Mouse (Mus musculus): ENCODE results near the gene Dtnb. TPM values are rescaled to one million over a fixed set of nuclear protein-coding genes. Genes with fewer than 3 reads are reported as not detected.

Gene Dtnb
- polyA plus RNA-seq, 1 experiment from 2014 or later: 36.7 TPM

DNA sequence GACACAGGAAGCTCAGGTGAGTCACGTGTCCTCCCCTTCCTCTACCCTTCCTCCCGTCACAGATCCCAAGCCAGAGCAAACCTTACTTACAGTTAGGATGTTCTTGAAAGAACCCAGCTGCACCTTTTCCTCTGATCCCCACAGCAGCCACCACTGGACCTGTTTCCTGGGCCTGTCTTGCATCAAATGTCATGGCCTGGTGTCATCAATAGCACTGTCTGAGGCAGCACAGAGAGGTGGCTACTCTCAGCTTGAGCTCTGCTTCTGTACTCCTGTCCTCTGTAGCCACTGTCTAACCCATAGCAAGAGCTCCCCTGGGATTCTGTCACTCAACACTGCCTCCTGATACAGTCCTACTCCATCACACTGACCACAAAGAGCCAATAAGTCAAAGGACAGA is 207.5 kb downstream of the Dtnb start:
- no peak for DNase-seq (ENCODE audit: low spot score)
- Histone ChIP-seq H3K9me3 (no peaks in the 10 kb centered on the region), H3K27me3 (ENCODE audit: insufficient read depth, poor library complexity, severe bottlenecking) (no peaks in the 10 kb centered on the region), H3K4me3 (no peak overlapping the region), H3K4me1 (replicated peaks) (peaks cover 54% of the 10 kb centered on the region), H3K27ac (0 out of 2 replicates have a peak overlapping the region, but pooled peaks have one; percentile 1), H3K36me3 (no peaks in the 10 kb centered on the region)
- 85% methylated on average over 2 of the region's 2 CpGs for WGBS

DNA sequence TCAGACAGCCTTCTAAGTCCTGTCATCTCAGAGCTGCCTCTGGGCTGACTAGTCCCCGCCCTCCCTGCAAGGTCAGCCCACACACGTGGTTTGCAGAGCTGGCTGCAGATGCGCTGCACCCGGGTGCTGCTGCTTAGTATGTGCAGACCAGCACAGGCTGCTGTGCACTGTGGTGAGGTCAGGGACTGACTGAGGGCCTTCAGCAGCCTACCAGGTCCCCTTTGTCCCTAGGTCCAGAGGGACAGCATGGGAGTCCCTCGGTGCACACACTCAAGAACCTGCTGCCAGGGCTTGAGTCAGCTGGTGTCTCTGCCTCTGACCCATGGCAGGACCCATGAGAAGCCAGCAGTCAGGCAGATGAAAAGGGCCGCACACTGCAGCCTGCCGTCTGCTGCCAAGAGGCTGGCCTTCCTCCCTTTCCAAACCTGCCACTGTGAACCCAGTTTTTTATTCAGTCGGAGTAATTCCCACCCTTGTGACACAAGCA is 208.3 kb downstream of the Dtnb start:
- DNase-seq (ENCODE audit: low spot score): peak; percentile 77
- Histone ChIP-seq H3K9me3 (no peaks in the 10 kb centered on the region), H3K27me3 (ENCODE audit: insufficient read depth, poor library complexity, severe bottlenecking) (no peaks in the 10 kb centered on the region), H3K27ac (peak overlapping the region; percentile 83), H3K4me1 (replicated peaks) (peaks cover 60% of the 10 kb centered on the region), H3K4me3 (peak overlapping the region; percentile 18; the same call in 1 of the 2 replicates), H3K36me3 (no peaks in the 10 kb centered on the region)
- 10% methylated on average over 8 of the region's 8 CpGs for WGBS

DNA sequence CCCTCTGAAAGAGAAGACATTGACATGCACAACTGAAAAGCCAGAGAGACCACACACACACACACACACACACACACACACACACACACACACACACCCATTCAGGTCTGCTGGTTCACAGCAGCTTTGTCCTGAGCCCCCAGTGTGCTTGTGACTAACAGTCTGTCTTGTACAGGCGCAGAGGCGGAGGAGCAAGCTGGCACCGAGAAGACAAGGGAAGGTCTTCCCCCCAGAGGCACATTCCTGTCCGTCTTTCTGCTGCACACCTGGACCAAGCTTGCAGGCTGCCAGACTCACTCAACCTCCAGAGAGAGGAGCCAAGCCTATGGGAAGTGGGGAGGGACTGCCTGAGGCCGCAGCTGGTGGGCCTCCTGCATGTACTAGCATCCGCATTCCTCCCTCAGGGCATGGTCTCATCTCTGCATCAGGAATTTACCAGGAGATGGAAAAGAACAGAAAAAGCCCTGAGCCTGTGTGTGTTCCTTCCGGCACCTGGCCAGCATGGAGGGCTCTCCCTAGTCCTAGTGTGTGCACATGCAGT is 208.8 kb downstream of the Dtnb start:
- H3K4me3 ChIP-seq: 0 out of 2 replicates have a peak overlapping the region, but pooled peaks have one; percentile 6
- H3K9me3 ChIP-seq: no peaks in the 10 kb centered on the region
- H3K27ac ChIP-seq: peak overlapping the region; percentile 83
- 41% methylated on average over 7 of the region's 7 CpGs for WGBS
- no peaks in the 10 kb centered on the region for H3K27me3 ChIP-seq (ENCODE audit: insufficient read depth, poor library complexity, severe bottlenecking)
- peaks cover 60% of the 10 kb centered on the region for H3K4me1 ChIP-seq (replicated peaks)
- DNase-seq (ENCODE audit: low spot score): peak; percentile 65
- no peaks in the 10 kb centered on the region for H3K36me3 ChIP-seq

DNA sequence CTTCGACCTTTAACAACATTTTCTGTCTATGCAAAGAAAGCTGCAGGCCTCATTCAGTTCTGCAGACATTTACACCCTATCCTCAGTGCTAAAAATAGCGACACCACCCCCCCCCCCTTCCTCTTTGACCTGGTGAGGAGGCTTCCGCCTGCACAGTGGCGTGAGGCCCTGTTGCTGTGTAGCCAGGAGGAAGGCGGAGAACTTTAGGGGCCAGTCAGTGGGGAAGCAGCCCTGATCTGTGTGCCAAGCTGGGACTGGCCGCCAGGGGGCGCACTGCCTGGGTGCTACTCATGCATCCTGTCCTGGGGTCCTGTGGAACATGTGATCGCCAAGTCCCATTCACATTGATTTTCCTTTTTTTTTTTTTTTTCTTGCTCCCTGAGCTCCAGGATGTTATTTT is 209.3 kb downstream of the Dtnb start:
- WGBS: 13% methylated on average over 8 of the region's 8 CpGs
- Histone ChIP-seq H3K27me3 (ENCODE audit: insufficient read depth, poor library complexity, severe bottlenecking) (no peaks in the 10 kb centered on the region), H3K9me3 (no peaks in the 10 kb centered on the region), H3K4me1 (replicated peaks) (peaks cover 60% of the 10 kb centered on the region), H3K36me3 (no peaks in the 10 kb centered on the region), H3K4me3 (0 out of 2 replicates have a peak overlapping the region, but pooled peaks have one; percentile 6), H3K27ac (peak overlapping the region; percentile 83)
- peak; percentile 88 for DNase-seq (ENCODE audit: low spot score)

DNA sequence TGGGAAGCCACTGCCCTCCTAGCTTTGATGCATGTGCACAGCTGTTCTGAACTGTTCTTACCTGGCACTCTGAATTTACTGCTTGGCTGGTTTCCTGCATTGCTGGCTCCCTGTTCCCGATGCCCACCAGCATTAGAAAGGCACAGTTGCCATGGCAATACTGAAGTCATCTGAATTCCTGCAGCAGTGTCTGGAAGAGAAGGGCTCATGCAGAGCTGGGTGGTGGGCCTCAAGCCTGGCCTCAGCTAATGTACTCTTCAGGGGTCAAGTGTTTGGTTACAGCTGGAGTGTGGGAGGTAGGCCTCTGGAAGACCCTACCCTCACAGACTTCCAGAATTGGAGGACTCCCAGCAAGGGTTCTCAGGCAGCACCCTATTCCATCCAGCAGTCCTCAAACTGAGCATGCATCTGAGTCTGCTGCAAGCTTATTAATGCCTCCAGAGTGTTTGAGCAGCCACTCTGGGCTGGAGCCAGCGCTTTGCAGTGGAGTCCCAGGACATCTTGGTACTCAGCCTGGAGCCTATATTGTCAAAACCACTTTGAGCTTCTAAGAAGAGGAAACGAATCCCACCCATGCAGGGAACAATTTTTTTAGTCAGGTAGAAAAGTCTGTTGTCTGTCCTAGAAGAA is 211.1 kb downstream of the Dtnb start:
- WGBS: 52% methylated on average over 3 of the region's 3 CpGs
- H3K27ac ChIP-seq: peak overlapping the region; percentile 62
- no peak for DNase-seq (ENCODE audit: low spot score)
- H3K27me3 ChIP-seq (ENCODE audit: insufficient read depth, poor library complexity, severe bottlenecking): no peaks in the 10 kb centered on the region
- H3K36me3 ChIP-seq: no peaks in the 10 kb centered on the region
- no peak overlapping the region for H3K4me3 ChIP-seq
- peaks cover 70% of the 10 kb centered on the region for H3K4me1 ChIP-seq (replicated peaks)
- no peaks in the 10 kb centered on the region for H3K9me3 ChIP-seq

DNA sequence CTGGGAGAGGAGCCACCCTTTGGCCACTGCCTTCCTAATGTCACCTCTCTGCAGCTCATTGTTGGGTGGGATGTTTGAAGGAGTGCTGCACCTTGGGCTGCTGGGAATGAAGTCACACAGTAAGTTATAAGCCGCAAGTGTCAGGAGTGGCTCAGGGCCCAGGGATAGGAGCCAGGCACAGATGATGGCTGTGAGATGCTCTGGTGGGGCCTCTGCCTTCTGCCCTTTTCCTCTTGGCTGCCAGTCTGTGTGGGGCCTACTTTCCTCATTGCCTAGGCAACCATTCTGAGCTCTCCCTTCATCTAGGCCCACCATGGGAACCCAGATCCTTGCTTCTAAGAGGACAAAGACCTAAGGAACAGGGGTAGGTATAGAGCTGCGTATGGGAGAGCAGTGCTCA is 212.1 kb downstream of the Dtnb start:
- Histone ChIP-seq H3K27ac (peak overlapping the region; percentile 46; the same call in 1 of the 2 replicates), H3K4me3 (no peak overlapping the region), H3K27me3 (ENCODE audit: insufficient read depth, poor library complexity, severe bottlenecking) (no peaks in the 10 kb centered on the region), H3K36me3 (no peaks in the 10 kb centered on the region), H3K9me3 (no peaks in the 10 kb centered on the region), H3K4me1 (replicated peaks) (peaks cover 76% of the 10 kb centered on the region)
- WGBS: 82% methylated on average over 2 of the region's 2 CpGs
- no peak for DNase-seq (ENCODE audit: low spot score)

DNA sequence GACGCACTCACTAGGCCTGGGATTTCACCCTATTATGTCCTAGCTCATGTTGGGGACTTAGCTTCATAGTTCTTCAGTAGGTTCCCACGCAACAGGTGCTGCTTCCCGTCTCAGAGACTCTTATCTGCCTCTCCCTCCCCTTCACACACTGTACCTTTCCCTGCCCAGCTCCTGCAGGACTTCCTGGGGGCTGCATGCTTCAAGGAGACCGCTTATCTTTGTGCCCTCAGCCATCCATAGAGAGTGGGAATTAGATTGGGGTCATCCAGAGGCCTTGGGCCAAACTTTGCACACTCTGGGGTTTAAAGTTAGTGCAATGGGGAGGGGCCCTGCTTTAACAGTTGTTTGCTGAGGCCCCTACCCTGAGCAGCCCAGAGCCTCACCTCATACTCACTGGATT is 212.5 kb downstream of the Dtnb start:
- WGBS: 82% methylated on average over 4 of the region's 4 CpGs
- no peaks in the 10 kb centered on the region for H3K9me3 ChIP-seq
- H3K4me1 ChIP-seq (replicated peaks): peaks cover 75% of the 10 kb centered on the region
- H3K27ac ChIP-seq: peak overlapping the region; percentile 46
- H3K27me3 ChIP-seq (ENCODE audit: insufficient read depth, poor library complexity, severe bottlenecking): no peaks in the 10 kb centered on the region
- H3K36me3 ChIP-seq: no peaks in the 10 kb centered on the region
- no peak for DNase-seq (ENCODE audit: low spot score)
- no peak overlapping the region for H3K4me3 ChIP-seq

DNA sequence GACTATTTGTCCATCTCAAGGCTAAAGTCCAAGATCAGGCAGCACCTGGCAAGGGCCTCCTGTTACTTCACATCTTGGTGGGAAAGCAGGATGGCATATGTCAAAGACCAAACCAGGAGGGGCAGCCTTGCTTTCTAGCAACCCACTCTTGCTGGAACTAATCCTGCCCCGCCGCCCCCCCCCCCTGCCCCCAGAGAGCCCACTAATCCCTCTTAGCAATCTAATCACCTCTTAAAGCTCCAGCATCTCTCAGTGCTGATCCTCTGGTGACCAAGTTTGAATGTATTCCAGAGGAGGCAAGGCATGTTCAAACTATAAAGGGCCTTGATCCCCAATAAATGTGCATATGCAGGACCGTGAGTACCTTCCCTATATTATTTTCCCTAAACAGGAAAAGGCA is 214.9 kb downstream of the Dtnb start:
- no peaks in the 10 kb centered on the region for H3K27me3 ChIP-seq (ENCODE audit: insufficient read depth, poor library complexity, severe bottlenecking)
- no peak overlapping the region for H3K4me3 ChIP-seq
- no peak for DNase-seq (ENCODE audit: low spot score)
- 57% methylated on average over 3 of the region's 3 CpGs for WGBS
- H3K9me3 ChIP-seq: no peaks in the 10 kb centered on the region
- H3K36me3 ChIP-seq: no peaks in the 10 kb centered on the region
- H3K4me1 ChIP-seq (replicated peaks): peaks cover 57% of the 10 kb centered on the region
- H3K27ac ChIP-seq: no peak overlapping the region

DNA sequence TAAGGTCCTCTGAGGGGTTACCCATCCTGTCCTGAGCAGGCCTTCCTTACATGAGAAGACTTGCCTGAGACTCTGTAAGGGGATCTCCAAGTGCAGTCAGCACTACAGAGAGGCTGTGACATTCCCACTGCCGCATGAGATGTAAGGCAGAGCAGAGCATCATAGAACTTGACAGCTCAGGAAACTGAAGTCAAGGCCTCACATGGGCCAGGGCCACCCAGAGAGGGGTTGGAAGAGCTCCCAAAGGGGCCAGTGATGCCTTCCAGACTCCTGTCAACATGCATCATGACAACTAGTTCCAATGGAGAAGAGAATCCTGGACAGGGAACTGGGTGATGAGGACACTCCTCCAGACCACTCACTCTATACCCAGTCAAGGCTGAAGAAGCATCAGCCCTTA is 215.4 kb downstream of the Dtnb start:
- Histone ChIP-seq H3K27me3 (ENCODE audit: insufficient read depth, poor library complexity, severe bottlenecking) (no peaks in the 10 kb centered on the region), H3K4me1 (replicated peaks) (peaks cover 52% of the 10 kb centered on the region), H3K36me3 (no peaks in the 10 kb centered on the region), H3K27ac (peak overlapping the region; percentile 29), H3K4me3 (no peak overlapping the region), H3K9me3 (no peaks in the 10 kb centered on the region)
- no peak for DNase-seq (ENCODE audit: low spot score)
- WGBS: 58% methylated on average over 1 of the region's 1 CpGs

DNA sequence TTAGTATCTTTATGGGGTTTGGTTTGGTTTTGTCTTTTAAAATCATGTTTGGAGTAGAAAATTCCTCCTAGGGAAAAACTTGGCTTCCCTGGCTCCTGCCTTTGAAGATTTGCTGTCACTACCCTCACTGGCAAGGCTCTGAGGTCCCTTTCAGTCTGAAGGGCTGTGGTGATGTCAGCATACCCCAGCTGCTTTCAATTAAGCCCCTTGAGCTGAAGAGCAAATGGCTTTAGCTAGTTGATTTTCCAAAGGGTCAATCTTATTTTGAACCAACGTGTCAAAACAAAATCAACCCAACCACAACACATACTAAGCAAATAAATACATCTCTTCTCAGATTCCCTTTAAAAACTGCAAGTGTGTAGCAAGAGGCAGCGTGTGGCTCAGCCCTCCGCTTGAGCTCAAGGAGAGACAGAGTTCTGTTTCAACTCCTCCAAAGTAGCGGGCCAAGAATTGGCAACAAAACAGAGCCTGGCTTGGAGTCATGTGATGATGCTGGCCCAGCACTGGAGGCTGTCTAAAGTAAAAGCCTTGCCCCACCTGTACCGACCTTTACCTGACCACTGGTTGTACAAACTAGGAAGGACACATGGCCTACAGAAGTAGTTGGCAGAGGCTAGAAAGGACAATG is 216.4 kb downstream of the Dtnb start:
- Histone ChIP-seq H3K4me1 (replicated peaks) (peaks cover 43% of the 10 kb centered on the region), H3K9me3 (no peaks in the 10 kb centered on the region), H3K27ac (no peak overlapping the region), H3K27me3 (ENCODE audit: insufficient read depth, poor library complexity, severe bottlenecking) (peaks cover 9% of the 10 kb centered on the region; the same call in 1 of the 2 replicates), H3K4me3 (no peak overlapping the region), H3K36me3 (no peaks in the 10 kb centered on the region)
- peak; percentile 30 for DNase-seq (ENCODE audit: low spot score)
- 54% methylated on average over 5 of the region's 5 CpGs for WGBS

DNA sequence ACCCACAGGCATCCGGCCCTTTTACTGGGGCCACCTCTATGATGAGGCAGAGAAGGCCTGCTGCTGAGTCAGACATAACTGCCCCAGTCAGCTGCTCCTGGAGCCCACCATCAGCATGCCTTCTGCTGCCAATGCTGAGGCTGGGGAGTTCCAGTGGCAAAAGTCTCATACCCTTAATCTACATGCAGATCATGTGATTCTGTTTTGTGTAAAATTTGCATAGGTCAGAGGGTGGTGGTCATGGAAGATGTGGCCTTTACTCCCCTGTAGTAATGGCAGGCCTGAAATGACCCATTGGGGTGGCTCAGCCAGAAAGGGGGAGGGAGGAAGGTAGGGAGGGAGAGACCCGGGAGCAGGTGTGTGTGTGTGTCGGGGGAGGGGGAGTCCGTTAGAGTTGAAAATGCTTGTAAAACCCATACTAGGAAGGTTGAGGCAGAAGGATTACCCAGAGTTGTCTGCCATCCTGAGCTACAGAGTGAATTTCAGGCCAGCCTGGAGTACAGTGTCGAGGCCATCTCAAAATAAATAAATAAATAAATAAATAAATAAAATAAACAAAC is 217.5 kb downstream of the Dtnb start:
- Histone ChIP-seq H3K27me3 (ENCODE audit: insufficient read depth, poor library complexity, severe bottlenecking) (peaks cover 21% of the 10 kb centered on the region; the same call in 1 of the 2 replicates), H3K9me3 (no peaks in the 10 kb centered on the region), H3K4me3 (no peak overlapping the region), H3K27ac (no peak overlapping the region), H3K36me3 (no peaks in the 10 kb centered on the region), H3K4me1 (replicated peaks) (peaks cover 31% of the 10 kb centered on the region)
- DNase-seq (ENCODE audit: low spot score): no peak
- 63% methylated on average over 5 of the region's 5 CpGs for WGBS

DNA sequence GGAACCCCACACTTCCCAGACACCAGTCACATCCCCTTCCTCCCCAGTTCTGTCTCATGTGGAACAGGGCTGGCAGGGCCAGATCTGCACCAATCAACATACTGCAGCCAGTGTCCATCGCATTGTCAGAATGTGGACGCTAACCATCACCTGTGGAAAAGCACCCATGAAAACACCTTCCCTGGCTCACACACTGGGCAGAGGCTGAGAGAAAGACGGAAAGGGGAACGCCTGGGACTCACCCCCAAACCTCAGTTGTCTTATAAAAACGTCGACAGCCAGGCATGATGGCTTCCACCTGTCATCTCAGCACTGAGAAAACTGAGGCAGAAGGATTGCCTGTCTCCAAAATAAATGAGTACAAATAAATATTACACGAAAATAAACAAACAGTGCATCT is 219.1 kb downstream of the Dtnb start:
- Histone ChIP-seq H3K36me3 (no peaks in the 10 kb centered on the region), H3K27ac (no peak overlapping the region), H3K27me3 (ENCODE audit: insufficient read depth, poor library complexity, severe bottlenecking) (peaks cover 27% of the 10 kb centered on the region), H3K4me3 (peak overlapping the region; percentile 48; the same call in 1 of the 2 replicates), H3K4me1 (replicated peaks) (peaks cover 26% of the 10 kb centered on the region), H3K9me3 (no peaks in the 10 kb centered on the region)
- WGBS: 62% methylated on average over 7 of the region's 7 CpGs
- DNase-seq (ENCODE audit: low spot score): no peak

DNA sequence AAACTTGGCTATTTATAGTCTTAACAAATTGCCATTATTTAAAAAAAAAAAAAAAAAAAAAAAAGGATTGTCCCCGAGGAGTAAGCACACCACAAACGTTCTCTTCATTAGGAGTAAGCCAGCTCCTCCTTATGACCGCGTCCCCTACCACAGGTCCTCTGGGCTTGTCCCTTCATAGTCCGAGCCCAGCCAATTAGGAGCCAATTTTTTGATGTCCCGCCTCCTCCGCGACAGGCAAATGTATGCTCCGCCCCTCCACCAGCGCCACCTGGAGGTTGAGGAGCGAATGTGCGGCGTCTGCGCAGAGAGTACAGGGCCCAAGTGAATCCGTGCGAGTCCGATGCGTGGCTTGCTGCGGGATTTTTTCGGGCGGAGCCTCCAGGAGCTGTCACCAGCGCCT is 219.6 kb downstream of the Dtnb start:
- peaks cover 26% of the 10 kb centered on the region for H3K4me1 ChIP-seq (replicated peaks)
- DNase-seq (ENCODE audit: low spot score): peak; percentile 95

More for the DNA sequence above, 219.6 kb downstream of the Dtnb start:
- WGBS: under 1% methylated on average over 22 of the region's 22 CpGs
- H3K27ac ChIP-seq: peak overlapping the region; percentile 76
- H3K9me3 ChIP-seq: no peaks in the 10 kb centered on the region
- H3K36me3 ChIP-seq: no peaks in the 10 kb centered on the region
- H3K27me3 ChIP-seq (ENCODE audit: insufficient read depth, poor library complexity, severe bottlenecking): peaks cover 27% of the 10 kb centered on the region
- peak overlapping the region; percentile 48 for H3K4me3 ChIP-seq
